Mouse (Mus musculus) MEL (cell line): ENCODE results near the gene Ust. TPM values are rescaled to one million over a fixed set of nuclear protein-coding genes. Genes with fewer than 3 reads are reported as not detected.

Experiments used
- DNase-seq: peaks from one replicate; pipeline ENCODE4 v3.0.0; 2011; ENCODE audit warnings: low read depth, low spot score
- H3K27ac ChIP-seq: 2 replicates; pipeline ENCODE4 v1.5.1; 2012; ENCODE audit warnings: low read depth, mild to moderate bottlenecking, control low read depth, low read length, moderate library complexity; ENCODE audit not compliant: control insufficient read depth
- H3K27me3 ChIP-seq, 2 experiments: fragments of 150-350 bp in 1 of 2; sonication (generic) in 1 of 2; 2 replicates each; pipeline ENCODE4 v1.6.1; 2012; ENCODE audit warnings: low read length in 2 of 2, mild to moderate bottlenecking in 2 of 2, improper control_type of control experiment in 1 of 2, moderate library complexity in 1 of 2; ENCODE audit not compliant: insufficient read depth in 2 of 2, control insufficient read depth in 1 of 2
- H3K36me3 ChIP-seq, 2 experiments: 2 replicates each; pipeline ENCODE4 v1.6.1; 2012 to 2014; ENCODE audit warnings: low read length in 2 of 2, improper control_type of control experiment in 1 of 2, inconsistent platforms in 1 of 2, mild to moderate bottlenecking in 1 of 2; ENCODE audit not compliant: insufficient read depth in 2 of 2, control insufficient read depth in 1 of 2
- H3K4me1 ChIP-seq, 2 experiments: fragments of 150-350 bp in 1 of 2; sonication (generic) in 1 of 2; 2 replicates each; pipeline ENCODE4 v1.6.1; 2012; ENCODE audit warnings: low read length in 2 of 2, improper control_type of control experiment in 1 of 2, mild to moderate bottlenecking in 1 of 2; ENCODE audit not compliant: insufficient read depth in 2 of 2, control insufficient read depth in 1 of 2
- H3K4me3 ChIP-seq, 2 experiments: fragments of 150-350 bp in 1 of 2; sonication (generic) in 1 of 2; 2 replicates each; pipeline ENCODE4 v1.5.1; 2012; ENCODE audit warnings: low read depth in 2 of 2, low read length in 2 of 2, mild to moderate bottlenecking in 2 of 2, moderate library complexity in 2 of 2, control low read depth in 1 of 2, improper control_type of control experiment in 1 of 2; ENCODE audit not compliant: control insufficient read depth in 1 of 2, insufficient read depth in 1 of 2
- H3K79me2 ChIP-seq: 2 replicates; pipeline ENCODE4 v1.6.1; 2012; ENCODE audit warnings: mild to moderate bottlenecking, low read length, moderate library complexity; ENCODE audit not compliant: control insufficient read depth, poor library complexity, insufficient read depth
- H3K9ac ChIP-seq: 2 replicates; pipeline ENCODE4 v1.6.1; 2012; ENCODE audit warnings: low read depth, mild to moderate bottlenecking, control low read depth, low read length, moderate library complexity; ENCODE audit not compliant: control insufficient read depth, poor library complexity, severe bottlenecking
- H3K9me3 ChIP-seq: fragments of 150-350 bp; sonication (generic); replicated peaks from 2 replicates; pipeline ENCODE4 v1.6.1; 2012; ENCODE audit warnings: mild to moderate bottlenecking, low read length, improper control_type of control experiment, moderate library complexity; ENCODE audit not compliant: insufficient read depth
- BHLHE40 ChIP-seq: IDR thresholded peaks from 2 replicates; pipeline ENCODE4 v1.6.1; 2012; ENCODE audit warnings: low read depth, mild to moderate bottlenecking, inconsistent platforms, low read length, improper control_type of control experiment, borderline replicate concordance
- CHD1 ChIP-seq: IDR thresholded peaks from 2 replicates; pipeline ENCODE4 v1.6.1; 2012; ENCODE audit warnings: low read depth, mild to moderate bottlenecking, inconsistent platforms, low read length, improper control_type of control experiment
- CHD2 ChIP-seq: IDR thresholded peaks from 2 replicates; pipeline ENCODE4 v1.6.1; 2011; ENCODE audit warnings: low read length, improper control_type of control experiment
- CTCF ChIP-seq, 3 experiments: IDR thresholded peaks in 2 of 3; conservative IDR thresholded peaks in 1 of 3; 2 replicates each; pipeline ENCODE4 v1.5.1; 2011 to 2012; ENCODE audit warnings: low read length in 3 of 3, low read depth in 2 of 3, mild to moderate bottlenecking in 2 of 3, improper control_type of control experiment in 1 of 3, inconsistent platforms in 1 of 3, mixed read lengths in 1 of 3, moderate library complexity in 1 of 3; ENCODE audit not compliant: control insufficient read depth in 1 of 3, insufficient read depth in 1 of 3, poor library complexity in 1 of 3, severe bottlenecking in 1 of 3
- ELF1 ChIP-seq: IDR thresholded peaks from 2 replicates; pipeline ENCODE4 v1.6.1; 2014; ENCODE audit warnings: low read depth, mild to moderate bottlenecking, inconsistent platforms, low read length, improper control_type of control experiment, moderate library complexity
- EP300 ChIP-seq, 2 experiments: IDR thresholded peaks; 2 replicates each; pipeline ENCODE4 v1.6.1; 2011; ENCODE audit warnings: improper control_type of control experiment in 2 of 2, low read length in 2 of 2, low read depth in 1 of 2, mild to moderate bottlenecking in 1 of 2
- ETS1 ChIP-seq: IDR thresholded peaks from 2 replicates; pipeline ENCODE4 v1.6.1; 2012; ENCODE audit warnings: low read depth, mild to moderate bottlenecking, inconsistent platforms, low read length, improper control_type of control experiment, moderate library complexity
- GATA1 ChIP-seq: IDR thresholded peaks from 2 replicates; pipeline ENCODE4 v1.6.1; 2011; ENCODE audit warnings: low read depth, low read length, improper control_type of control experiment
- JUND ChIP-seq: IDR thresholded peaks from 2 replicates; pipeline ENCODE4 v1.6.1; 2011; ENCODE audit warnings: low read depth, mild to moderate bottlenecking, improper control_type of control experiment, low read length
- MAX ChIP-seq: IDR thresholded peaks from 2 replicates; pipeline ENCODE4 v1.6.1; 2011; ENCODE audit warnings: low read length, improper control_type of control experiment
- MAZ ChIP-seq: IDR thresholded peaks from 2 replicates; pipeline ENCODE4 v1.6.1; 2012; ENCODE audit warnings: low read depth, mild to moderate bottlenecking, inconsistent platforms, low read length, improper control_type of control experiment
- MEF2A ChIP-seq: IDR thresholded peaks from 2 replicates; pipeline ENCODE4 v1.6.1; 2014; ENCODE audit warnings: low read depth, mild to moderate bottlenecking, inconsistent platforms, low read length, improper control_type of control experiment; ENCODE audit not compliant: poor library complexity, insufficient replicate concordance, severe bottlenecking; ENCODE audit errors: extremely low read depth
- MXI1 ChIP-seq: IDR thresholded peaks from 2 replicates; pipeline ENCODE4 v1.6.1; 2011; ENCODE audit warnings: mild to moderate bottlenecking, low read depth, low read length, improper control_type of control experiment
- MYB ChIP-seq: IDR thresholded peaks from 2 replicates; pipeline ENCODE4 v1.6.1; 2011; ENCODE audit warnings: mild to moderate bottlenecking, low read depth, low read length, improper control_type of control experiment
- NRF1 ChIP-seq: IDR thresholded peaks from 2 replicates; pipeline ENCODE4 v1.6.1; 2014; ENCODE audit warnings: low read depth, mild to moderate bottlenecking, inconsistent platforms, low read length, improper control_type of control experiment, moderate library complexity; ENCODE audit not compliant: poor library complexity, insufficient read depth, severe bottlenecking
- POLR2A ChIP-seq, 2 experiments: IDR thresholded peaks; 2 replicates each; pipeline ENCODE4 v1.6.1; 2011 to 2012; ENCODE audit warnings: low read length in 2 of 2, mild to moderate bottlenecking in 2 of 2, control low read depth in 1 of 2, improper control_type of control experiment in 1 of 2, low read depth in 1 of 2, moderate library complexity in 1 of 2; ENCODE audit not compliant: control insufficient read depth in 1 of 2, insufficient read depth in 1 of 2, poor library complexity in 1 of 2
- POLR2AphosphoS5 ChIP-seq: IDR thresholded peaks from 2 replicates; pipeline ENCODE4 v1.6.1; 2012; ENCODE audit warnings: low read depth, borderline replicate concordance, mild to moderate bottlenecking, inconsistent platforms, low read length, moderate library complexity, mixed read lengths
- RCOR1 ChIP-seq: IDR thresholded peaks from 2 replicates; pipeline ENCODE4 v1.6.1; 2012; ENCODE audit warnings: low read depth, mild to moderate bottlenecking, inconsistent platforms, low read length, improper control_type of control experiment
- SIN3A ChIP-seq: IDR thresholded peaks from 2 replicates; pipeline ENCODE4 v1.6.1; 2012; ENCODE audit warnings: low read length, improper control_type of control experiment, inconsistent platforms
- SMC3 ChIP-seq: IDR thresholded peaks from 2 replicates; pipeline ENCODE4 v1.6.1; 2011; ENCODE audit warnings: low read depth, low read length, improper control_type of control experiment
- TCF12 ChIP-seq: IDR thresholded peaks from 2 replicates; pipeline ENCODE4 v1.6.1; 2014; ENCODE audit warnings: low read depth, mild to moderate bottlenecking, inconsistent platforms, low read length, improper control_type of control experiment, moderate library complexity
- UBTF ChIP-seq: IDR thresholded peaks from 2 replicates; pipeline ENCODE4 v1.6.1; 2012; ENCODE audit warnings: low read depth, mild to moderate bottlenecking, inconsistent platforms, low read length, improper control_type of control experiment, moderate library complexity, borderline replicate concordance; ENCODE audit not compliant: insufficient read depth
- ZKSCAN1 ChIP-seq: IDR thresholded peaks from 2 replicates; pipeline ENCODE4 v1.6.1; 2012; ENCODE audit warnings: low read depth, mild to moderate bottlenecking, inconsistent platforms, low read length, improper control_type of control experiment, moderate library complexity
- ZMIZ1 ChIP-seq: IDR thresholded peaks from 2 replicates; pipeline ENCODE4 v1.6.1; 2012; ENCODE audit warnings: low read depth, mild to moderate bottlenecking, inconsistent platforms, low read length, improper control_type of control experiment, moderate library complexity
- ZNF384 ChIP-seq: IDR thresholded peaks from 2 replicates; pipeline ENCODE4 v1.6.1; 2012; ENCODE audit warnings: low read depth, mild to moderate bottlenecking, inconsistent platforms, low read length, improper control_type of control experiment
- polyA plus RNA-seq, 2 experiments: library from polyadenylated mRNA; stranded (reverse) in 1 of 2; unstranded in 1 of 2; fragments of >175 nt in 1 of 2; fragments of >200 nt in 1 of 2; gene quantifications; 2 replicates each; pipeline versions ENCODE4 v1.2.1 to v1.2.4; 2012; ENCODE audit warnings: low replicate concordance in 2 of 2, low read depth in 1 of 2; ENCODE audit not compliant: insufficient read length in 2 of 2, insufficient read depth in 1 of 2, missing spikeins in 1 of 2
- total RNA-seq: library from RNA; depleted of rRNA; stranded (reverse); fragments of 300-350 nt; gene quantifications from 2 replicates; pipeline ENCODE4 v1.2.3, GENCODE M21; 2012

Ust gene
- total and polyA plus RNA-seq, 3 experiments, result not detected

GRCm38 (mm10) chr10:8232535-8232934 is 286.1 kb downstream of the Ust start:
- no peaks in the 10 kb centered on the region for H3K4me1 ChIP-seq
- H3K36me3 ChIP-seq, result no peaks in the 10 kb centered on the region
- H3K4me3 ChIP-seq, result no peak overlapping the region
- no peak overlapping the region for H3K27ac ChIP-seq
- no peaks in the 10 kb centered on the region for H3K9me3 ChIP-seq
- H3K27me3 ChIP-seq, result peaks cover 0 to 3% of the 10 kb centered on the region in 2 experiments; a peak in 2 of 4 replicates
- TF ChIP-seq CHD2, result no peak
- TF ChIP-seq GATA1, result no peak
- no peak overlapping the region for H3K9ac ChIP-seq
- DNase-seq, result no peak
- no peaks in the 10 kb centered on the region for H3K79me2 ChIP-seq

- peaks cover 0 to 3% of the 10 kb centered on the region in 2 experiments; a peak in 2 of 4 replicates for H3K27me3 ChIP-seq
These were observed 290.3 kb downstream of the Ust start for GRCm38 (mm10) chr10:8228375-8228743.

DNA sequence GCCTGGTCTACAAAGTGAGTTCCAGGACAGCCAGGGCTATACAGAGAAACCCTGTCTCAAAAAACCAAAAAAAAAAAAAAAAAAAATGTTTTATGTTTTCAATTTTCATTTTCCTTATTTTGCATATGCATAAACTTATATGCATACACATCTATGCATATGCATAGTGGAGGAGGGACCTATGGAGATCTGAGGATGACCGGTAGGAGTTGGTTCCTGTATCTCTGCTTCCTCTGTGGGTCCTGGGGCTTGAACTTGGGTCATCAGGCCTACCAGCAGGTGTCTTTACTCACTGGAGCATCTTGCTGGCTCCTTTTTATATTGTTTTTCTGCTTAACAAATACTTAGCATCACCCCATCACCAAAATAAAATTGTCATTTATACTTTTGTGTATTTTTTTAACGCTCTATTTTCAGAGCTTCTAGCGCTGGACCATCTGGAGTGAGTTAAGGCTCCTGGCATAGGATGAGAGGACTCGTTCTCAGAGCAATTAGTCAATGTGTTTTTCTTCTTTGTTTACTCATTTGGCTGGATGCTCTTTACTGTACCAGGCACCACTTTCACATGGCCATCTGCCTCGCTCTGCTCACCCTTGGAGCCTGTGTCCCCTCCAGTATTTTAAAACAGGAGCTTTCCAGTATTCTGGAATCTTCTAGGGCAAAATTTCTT is 290.8 kb downstream of the Ust start:
- Histone ChIP-seq H3K4me1 (no peaks in the 10 kb centered on the region), H3K27ac (no peak overlapping the region), H3K4me3 (no peak overlapping the region), H3K79me2 (no peaks in the 10 kb centered on the region), H3K9me3 (no peaks in the 10 kb centered on the region), H3K9ac (no peak overlapping the region), H3K36me3 (no peaks in the 10 kb centered on the region), H3K27me3 (peaks cover 0 to 2% of the 10 kb centered on the region in 2 experiments; a peak in 1 of 4 replicates)
- TF ChIP-seq EP300 (IDR thresholded peaks at IDR 0.05; ENCODE audit: low read depth in 1 of 2, low read length in 2 of 2) (no peak), CHD1 (no peak), NRF1 (no peak), TCF12 (no peak), POLR2A (IDR thresholded peaks at IDR 0.05; ENCODE audit: control insufficient read depth in 1 of 2, insufficient read depth in 1 of 2, low read depth in 1 of 2, low read length in 2 of 2, poor library complexity in 1 of 2) (no peak), UBTF (no peak), CTCF (IDR thresholded peaks at IDR 0.05 in 2 of 3, conservative IDR thresholded peaks at IDR 0.05 in 1 of 3; ENCODE audit: control insufficient read depth in 1 of 3, insufficient read depth in 1 of 3, low read depth in 2 of 3, low read length in 3 of 3, poor library complexity in 1 of 3, severe bottlenecking in 1 of 3) (no peak), GATA1 (no peak), MAZ (no peak), MAX (no peak), MYB (no peak), ETS1 (no peak), ZKSCAN1 (no peak), MEF2A (no peak), ELF1 (no peak), JUND (no peak), BHLHE40 (no peak)
- DNase-seq, result no peak

More at GRCm38 (mm10) chr10:8228375-8228743, 290.3 kb downstream of the Ust start:
- no peak for DNase-seq
- TF ChIP-seq ZMIZ1 (no peak), SIN3A (no peak), ZNF384 (no peak), EP300 (IDR thresholded peaks at IDR 0.05; ENCODE audit: low read depth in 1 of 2, low read length in 2 of 2) (no peak), POLR2AphosphoS5 (no peak), NRF1 (no peak), MAX (no peak), ETS1 (no peak), POLR2A (IDR thresholded peaks at IDR 0.05; ENCODE audit: control insufficient read depth in 1 of 2, insufficient read depth in 1 of 2, low read depth in 1 of 2, low read length in 2 of 2, poor library complexity in 1 of 2) (no peak), SMC3 (no peak), RCOR1 (no peak), MXI1 (no peak), MYB (no peak), MAZ (no peak)
- H3K36me3 ChIP-seq, result no peaks in the 10 kb centered on the region
- no peaks in the 10 kb centered on the region for H3K79me2 ChIP-seq
- no peak overlapping the region for H3K4me3 ChIP-seq
- no peaks in the 10 kb centered on the region for H3K9me3 ChIP-seq
- no peaks in the 10 kb centered on the region for H3K4me1 ChIP-seq
- H3K27ac ChIP-seq, result no peak overlapping the region
- no peak overlapping the region for H3K9ac ChIP-seq
